Mouse (Mus musculus) left cerebral cortex, postnatal 14 days (tissue): ENCODE measurements around the gene Ctdspl. TPM values are rescaled to one million over a fixed set of nuclear protein-coding genes. Genes with fewer than 3 reads are reported as not detected.
A peak's percentile ranks its signal among the peaks of the same experiment; 100 is the strongest.

ENCODE experiments used
- DNase-seq, 2 experiments: peaks; one replicate each; pipeline ENCODE4 v3.0.0; 2021 to 2022; ENCODE audit warnings: low spot score in 2 of 2, mixed read lengths in 1 of 2
- intact Hi-C: fragments of 180-260 bp; cut with DNase I; formaldehyde crosslinking; loops from one replicate; pipeline ENCODE4 v1.15.1; 2025
- total RNA-seq, 2 experiments: library from RNA; stranded (reverse); gene quantifications; 2 replicates each; pipeline ENCODE4 v1.2.3; 2021

The Ctdspl gene
- total RNA-seq, 2 experiments from 2014 or later: 31.5 to 36.6 TPM

DNA sequence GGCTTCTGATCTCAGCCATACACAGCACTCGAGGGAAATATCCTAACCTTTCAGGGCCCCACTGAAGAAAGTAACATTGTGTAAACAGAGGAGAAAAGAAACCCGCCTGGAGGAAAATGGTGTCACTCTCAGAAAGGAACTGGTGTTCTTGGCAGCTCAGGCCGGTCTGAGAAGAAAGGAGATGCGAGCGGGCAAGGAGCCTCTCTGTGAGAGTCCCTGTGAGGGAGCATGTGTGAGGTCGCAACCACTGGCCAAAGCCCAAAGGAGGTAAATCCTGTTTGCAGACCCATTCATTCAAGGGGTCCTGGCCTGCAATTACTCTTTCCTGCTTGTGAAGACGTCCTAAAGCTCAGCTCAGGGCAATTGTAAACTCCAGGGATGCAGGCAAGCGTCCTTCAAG, 11.7 kb upstream of the Ctdspl start:
- intact Hi-C loops: no loop called here
- peak in 1 of 2 experiments; percentile 42 for DNase-seq

DNA sequence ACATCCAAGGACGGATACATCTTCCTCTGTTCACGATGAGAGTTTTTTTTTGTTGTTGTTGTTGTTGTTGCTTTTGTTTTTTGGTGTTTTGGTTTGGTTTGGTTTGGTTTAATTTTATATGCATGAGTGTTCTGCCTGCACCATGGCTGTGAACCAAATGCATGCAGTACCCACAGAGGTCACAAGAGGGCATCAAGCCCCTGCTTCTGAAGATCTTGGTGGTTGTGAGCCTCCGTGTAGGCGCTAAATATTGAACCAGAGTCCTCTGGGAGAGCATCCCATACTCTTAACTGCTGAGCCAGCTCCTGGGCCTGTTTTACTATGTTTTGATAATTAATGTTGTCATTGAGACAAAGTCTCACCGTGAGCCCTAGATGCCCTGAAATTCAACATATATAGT, 11.0 kb upstream of the Ctdspl start:
- DNase-seq: peak in 1 of 2 experiments; percentile 53

DNA sequence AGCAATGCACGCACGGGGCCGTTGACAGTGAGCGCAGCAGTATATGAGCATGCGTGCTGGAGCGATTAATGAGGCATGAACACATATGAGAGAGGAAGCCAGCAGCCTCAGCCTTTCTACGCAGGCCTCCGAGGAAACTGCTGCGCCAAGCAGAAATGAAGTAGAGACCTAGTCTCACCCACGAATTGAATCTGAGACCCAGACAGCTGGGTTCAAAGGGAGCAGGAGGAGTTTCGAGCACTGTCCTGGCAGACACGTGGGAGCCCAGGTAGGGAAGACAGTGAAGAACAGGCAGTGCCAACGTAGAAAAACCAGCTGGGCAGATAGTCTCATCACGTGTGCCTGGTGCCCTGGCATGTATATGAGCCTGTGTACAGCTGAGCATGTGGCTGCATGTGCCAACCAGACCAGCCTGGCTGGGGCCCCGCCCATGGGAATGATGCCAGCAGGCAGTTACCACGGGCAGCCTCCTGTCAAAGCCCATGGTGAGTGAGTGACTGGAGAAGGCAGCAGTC, 6.5 kb upstream of the Ctdspl start:
- intact Hi-C loops: loop anchor here (2.0 kb wide), 1 partner anchor 147 kb away; no protein-coding TSS in a partner anchor
- peak; percentile 50 to 68 for DNase-seq

More for the DNA sequence above, 11.0 kb upstream of the Ctdspl start:
- intact Hi-C loops: no loop called here

DNA sequence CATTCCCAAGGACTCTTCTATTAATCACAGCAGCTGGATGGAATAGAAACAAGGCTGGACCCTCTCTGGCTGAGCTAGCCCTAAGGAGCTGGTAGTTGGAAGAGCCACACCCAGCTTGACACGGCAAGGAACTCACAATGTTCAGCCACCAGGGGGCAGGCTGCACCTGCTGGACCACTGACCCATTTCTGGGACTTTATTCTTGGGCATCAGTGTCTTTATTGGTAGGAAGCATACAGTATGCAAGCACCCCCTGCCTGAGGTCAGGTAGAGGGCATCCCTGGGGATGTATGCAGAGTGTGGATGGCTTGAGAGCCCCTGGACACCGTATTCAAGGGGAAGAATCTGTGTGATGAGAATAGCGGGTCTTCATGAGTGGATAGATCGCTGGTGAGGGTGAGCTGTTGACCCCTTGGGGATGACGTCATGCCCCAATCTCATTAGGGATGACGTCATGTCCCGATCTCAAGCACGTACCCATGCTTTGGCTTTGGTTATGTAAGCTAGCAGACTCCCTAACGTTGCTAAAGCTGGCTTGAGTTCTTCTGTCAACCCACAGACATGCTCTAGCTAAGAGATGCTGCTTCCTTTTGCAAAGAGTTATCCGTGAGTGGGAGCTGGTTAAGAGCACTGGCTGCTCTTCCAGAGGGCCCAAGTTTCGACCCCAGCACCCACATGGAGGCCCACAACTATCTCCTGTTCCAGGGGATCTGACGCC, 5.3 kb upstream of the Ctdspl start:
- intact Hi-C loops: loop anchor here (2.0 kb wide), 1 partner anchor 146 kb away; no protein-coding TSS in a partner anchor

DNA sequence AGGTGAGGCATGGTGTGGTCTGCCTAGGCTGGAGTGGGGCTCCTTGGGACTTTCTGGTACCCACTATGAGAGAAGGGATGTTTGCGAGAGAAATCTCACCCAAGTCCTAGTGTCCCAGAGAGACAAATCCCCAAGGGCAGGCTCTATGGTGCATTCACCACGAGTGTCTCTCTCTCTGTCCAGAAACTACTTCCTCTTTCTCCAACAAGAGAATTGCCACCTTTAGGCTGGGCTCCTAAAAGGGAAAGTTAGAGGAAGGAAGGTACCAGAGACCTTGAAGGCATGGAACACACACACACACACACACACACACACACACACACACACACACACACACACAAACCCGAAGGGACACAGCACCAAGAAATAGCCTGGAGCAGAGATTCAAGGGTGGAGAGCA, 4.3 kb upstream of the Ctdspl start:
- DNase-seq: no peak
- intact Hi-C loops: loop anchor here (1.0 to 2.0 kb wide), 2 partner anchors 107 to 145 kb away; no protein-coding TSS in a partner anchor

More for the DNA sequence above, 5.3 kb upstream of the Ctdspl start:
- DNase-seq: peak; percentile 84 to 87

DNA sequence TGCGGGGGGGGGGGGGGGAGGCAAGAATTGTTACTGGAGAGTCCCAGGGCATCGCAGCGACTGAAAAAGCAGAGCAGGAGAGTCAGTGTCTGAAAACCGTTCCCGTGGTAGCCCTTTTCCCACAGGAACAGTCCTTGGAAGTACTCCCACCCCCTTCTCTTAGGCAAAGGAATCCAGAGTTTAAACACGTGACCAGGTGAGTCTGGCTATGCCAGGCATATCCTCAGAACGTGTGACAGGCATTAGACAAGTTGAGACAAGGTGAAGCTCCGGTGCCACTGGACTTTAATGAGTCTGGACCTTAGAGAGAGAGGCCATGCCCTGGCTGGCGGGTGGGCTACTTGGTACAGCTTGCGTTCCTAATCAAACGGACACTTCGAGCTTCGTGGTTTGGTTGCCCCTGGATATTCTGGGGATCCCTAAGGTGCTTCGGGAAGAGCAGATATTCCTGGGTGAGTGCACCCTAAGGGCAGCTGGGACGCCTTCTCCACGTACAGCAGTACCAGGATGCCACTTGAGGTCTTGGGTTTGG, 1.6 kb upstream of the Ctdspl start:
- DNase-seq: no peak
- intact Hi-C loops: loop anchor here (5.0 kb wide), 2 partner anchors 68 to 83 kb away; no protein-coding TSS in a partner anchor

DNA sequence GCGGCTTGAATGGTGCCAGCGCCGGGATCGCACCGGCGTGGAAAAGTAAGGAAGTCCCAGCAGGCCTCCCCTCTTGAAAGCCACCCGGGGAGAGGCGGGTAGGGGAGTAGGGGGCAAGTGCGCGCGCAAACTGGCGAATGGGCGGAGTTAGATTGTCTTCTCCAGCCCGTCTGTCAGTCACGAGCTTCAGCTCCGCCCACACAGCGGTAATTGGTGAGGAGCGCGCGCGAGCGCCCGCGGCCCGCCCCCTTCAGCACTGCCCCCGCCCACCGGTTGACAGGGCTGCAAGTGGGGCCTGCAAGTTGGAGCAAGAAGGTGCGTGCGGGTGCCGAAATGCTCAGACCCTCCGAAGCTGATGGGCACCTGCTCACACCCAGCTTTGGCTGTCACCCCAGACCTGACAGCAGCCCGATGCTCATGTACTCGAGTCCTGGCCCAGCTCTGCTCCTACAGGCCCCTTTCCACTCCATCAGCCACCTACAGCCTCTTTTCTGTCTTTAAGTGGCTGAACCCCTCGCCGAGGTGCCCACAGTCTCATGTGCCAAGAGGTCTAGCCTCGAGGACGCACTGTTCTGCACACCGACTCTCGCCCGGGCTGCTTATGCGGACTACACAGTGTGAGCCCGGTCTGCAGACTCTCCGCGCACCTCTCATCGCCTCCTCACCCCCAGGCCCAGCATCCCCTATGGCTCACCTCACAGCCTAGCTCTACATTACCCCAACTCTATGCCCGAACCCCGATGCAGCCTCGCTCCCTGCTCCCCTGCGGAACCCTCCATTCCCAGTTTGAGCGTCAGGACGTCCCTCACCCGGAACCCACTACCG, 755 bp upstream of the Ctdspl start:
- peak; percentile 95 to 96 for DNase-seq
- intact Hi-C loops: loop anchor here (5.0 kb wide), 2 partner anchors 67 to 82 kb away; no protein-coding TSS in a partner anchor

DNA sequence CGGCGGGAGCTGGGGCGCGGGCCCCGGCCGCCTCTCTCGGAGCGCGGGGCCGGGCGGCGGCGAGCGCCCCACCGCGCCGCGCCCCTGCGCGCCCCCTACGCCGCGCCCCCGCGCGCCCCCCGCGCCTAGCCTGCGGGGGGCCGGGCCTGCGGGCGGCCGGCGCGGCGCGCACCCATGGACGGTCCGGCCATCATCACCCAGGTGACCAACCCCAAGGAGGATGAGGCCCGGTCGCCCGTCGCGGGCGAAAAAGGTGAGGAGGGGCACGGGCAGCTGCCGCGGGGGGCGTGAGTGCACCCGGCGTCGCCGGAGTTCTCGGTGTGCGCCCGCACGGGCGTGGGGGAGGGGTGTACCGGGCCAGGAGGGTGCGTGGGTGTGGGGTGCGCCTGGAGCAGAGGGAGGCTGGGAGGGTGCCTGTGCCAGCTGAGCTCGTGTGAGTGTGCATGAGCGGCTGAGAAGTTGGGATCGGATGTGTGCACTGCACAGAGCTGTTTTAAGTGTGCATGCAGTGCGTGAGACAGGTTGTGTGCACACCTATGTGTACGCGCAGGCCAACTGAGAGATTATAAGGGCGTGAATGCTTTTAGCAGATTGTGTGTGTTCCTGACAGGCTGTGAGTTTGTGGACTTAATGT, 552 bp downstream of the Ctdspl start:
- intact Hi-C loops: loop anchor here (5.0 kb wide), 2 partner anchors 65 to 80 kb away; no protein-coding TSS in a partner anchor

DNA sequence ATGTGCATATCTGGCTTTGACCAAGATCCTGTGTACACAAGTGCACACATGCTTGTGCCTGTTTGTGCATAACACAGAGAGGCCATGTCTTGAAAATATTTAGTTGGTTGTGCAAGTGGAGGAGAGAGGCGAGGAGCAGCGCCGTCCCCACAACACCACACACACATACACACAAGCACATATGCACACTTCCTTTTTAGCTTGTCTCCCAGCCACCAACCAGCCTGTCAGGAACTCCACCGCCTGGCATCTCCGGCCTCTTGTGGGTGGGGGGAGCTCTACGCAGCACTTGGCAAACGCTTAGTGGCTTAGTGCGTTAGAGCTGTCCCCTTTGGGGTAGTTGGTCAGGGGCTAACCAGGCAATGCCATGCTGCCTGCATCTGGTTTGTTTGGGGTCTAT, 1.2 kb downstream of the Ctdspl start:
- peak; percentile 40 to 51 for DNase-seq
- intact Hi-C loops: loop anchor here (5.0 kb wide), 2 partner anchors 65 to 80 kb away; no protein-coding TSS in a partner anchor

More for the DNA sequence above, 552 bp downstream of the Ctdspl start:
- peak; percentile 79 to 81 for DNase-seq

DNA sequence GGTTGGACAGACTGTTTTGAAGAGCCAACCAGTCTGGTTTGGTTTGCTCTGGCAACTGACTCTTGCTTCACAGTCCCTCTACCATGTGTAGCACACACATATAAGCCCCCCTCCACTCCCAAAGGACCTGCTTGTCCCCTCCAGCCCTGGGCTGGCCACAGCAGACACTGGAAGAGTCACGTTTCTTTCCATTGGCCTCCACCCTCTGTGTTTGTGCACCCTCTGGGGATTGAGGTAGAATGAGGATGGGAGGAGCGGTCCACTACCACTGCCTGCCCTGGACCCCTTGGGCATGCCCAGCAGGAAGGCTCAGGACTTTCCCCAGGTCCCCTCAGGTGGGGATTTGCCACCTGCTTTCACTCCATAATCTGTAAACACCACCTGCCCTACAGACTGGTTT, 1.8 kb downstream of the Ctdspl start:
- DNase-seq: no peak
- intact Hi-C loops: loop anchor here (5.0 kb wide), 2 partner anchors 64 to 79 kb away; no protein-coding TSS in a partner anchor

DNA sequence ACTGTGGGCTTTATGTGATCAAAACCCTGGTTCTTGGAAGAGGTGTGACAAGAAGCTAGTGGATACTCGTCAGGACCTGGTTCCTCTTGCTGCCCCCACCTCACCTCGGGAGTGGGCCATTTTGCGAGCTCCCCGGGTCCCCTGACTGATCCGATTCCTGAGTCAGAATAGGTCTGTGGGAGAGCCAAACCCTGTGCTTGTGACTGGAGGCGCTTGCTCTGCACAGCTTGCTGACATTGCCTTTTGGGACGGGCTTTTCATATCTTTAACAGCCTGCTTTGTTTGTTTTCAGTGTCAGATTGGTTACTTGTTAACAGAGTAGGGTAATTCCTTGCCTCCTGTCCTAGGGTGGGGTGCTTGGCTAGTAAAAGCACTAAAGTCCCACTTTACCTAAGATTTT, 2.4 kb downstream of the Ctdspl start:
- no peak for DNase-seq
- intact Hi-C loops: loop anchor here (5.0 kb wide), 2 partner anchors 64 to 79 kb away; no protein-coding TSS in a partner anchor

DNA sequence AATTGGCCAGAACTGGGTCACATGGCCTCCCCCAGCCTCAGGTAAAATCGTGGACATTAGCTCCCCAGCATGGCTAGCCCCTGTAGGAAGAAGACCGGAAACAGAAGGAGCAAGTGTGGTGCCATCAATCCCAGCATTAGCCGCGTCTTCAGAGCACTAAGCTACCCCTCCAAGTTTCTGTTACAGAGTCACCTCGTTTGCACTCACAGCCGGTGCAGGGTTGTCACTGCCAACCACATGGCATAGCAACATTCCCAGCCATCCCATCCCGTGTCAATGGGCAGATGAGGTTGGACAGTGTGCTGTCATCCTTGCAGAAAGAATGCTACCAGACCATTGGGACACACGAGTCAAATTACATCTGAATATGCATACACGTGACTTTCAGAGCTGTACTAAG, 4.4 kb downstream of the Ctdspl start:
- DNase-seq: no peak
- intact Hi-C loops: no loop called here

DNA sequence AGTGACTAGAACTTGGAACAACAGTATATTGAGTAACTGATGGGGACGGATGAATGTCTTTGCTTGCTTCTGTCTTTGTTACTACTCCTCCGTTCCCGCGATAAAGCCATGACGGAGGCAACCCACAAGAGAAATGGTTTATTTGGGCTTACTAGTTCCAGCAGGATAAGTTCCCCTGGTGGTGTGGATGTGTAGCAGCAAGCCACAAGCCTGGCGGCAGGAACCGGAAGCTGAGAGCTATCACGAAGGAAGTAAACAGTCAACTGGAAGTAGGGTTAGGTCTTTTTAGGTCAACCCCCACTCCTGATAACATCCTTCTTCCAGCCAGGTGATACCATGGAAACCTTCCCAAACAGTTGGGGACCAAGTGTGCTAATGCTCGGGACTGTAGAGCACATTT, 7.5 kb downstream of the Ctdspl start:
- DNase-seq: no peak
- intact Hi-C loops: no loop called here

DNA sequence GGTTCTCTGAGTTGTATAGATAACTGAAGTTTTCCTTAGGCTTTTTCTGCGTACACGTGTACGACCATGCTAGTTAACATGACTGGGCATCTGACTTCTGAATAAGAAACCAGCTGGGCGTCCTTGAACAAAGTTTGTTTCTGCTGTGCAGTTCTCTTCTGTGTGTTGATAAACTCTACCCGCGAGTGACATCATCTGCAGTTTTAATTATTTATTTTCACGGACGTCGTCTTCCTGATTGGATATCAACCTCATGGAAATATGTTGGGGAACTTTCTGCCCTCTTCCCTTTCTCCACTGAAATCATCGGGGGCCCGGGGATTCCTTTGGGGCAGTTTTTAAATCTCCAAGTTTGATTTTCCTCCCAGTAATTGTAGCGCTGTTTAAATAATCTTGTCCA, 8.1 kb downstream of the Ctdspl start:
- intact Hi-C loops: no loop called here
- DNase-seq: no peak

DNA sequence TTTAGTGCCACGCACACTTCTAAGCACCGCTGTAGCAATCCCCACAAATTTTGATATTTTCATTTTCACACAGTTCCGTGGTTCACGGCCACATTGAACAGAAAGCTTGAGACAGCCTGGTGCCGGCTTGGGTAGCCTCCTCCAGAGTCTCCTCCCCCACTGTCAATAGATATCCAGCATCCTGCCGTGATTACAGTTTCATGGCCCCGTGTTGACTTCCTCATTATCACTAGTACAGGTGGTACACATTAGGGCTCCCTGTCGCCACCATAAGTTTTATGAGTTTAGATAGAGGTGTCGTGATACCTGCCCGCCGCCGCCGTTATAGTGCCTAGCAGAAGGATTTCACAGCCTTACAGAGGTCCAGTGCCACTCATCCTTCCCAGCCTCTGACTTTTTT, 8.8 kb downstream of the Ctdspl start:
- no peak for DNase-seq
- intact Hi-C loops: no loop called here

DNA sequence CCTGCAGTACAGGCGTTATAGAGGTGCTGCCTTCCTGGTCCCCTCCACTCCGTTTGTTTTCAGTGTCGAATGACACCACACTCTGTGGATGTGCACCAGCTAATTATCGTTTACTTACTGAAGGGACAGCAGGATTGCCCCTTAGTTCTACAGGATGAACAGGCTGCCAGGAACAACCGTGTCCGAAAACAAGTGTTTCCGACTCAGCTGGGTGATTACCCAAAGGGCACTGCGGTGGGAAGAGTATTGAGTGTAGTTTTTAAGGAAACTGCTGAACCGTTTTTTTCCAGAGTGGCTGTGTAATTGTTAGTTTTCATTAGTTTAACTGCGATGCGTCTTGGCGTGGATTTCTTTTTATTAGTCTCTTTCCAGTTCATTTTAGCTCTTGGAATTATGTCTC, 9.8 kb downstream of the Ctdspl start:
- DNase-seq: no peak
- intact Hi-C loops: no loop called here

DNA sequence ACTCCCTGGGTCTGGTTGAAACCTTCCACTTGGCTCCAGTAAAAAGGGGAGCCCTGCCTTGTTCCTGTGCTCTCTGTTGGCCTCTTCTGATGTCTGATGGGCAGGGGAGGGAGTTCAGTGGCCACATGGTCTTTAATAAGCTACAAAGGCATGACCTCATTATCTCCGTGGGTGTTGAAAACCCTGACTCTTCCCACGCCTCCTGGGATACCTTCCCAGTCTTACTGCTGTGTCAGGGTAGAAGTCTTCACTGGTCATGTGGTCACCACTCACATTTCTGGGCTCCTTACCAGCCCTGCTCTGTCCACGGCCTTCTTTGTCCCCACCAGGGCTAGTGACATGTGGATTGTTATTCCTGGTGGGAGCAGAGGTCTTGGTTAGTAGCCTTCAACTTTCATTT, 11.3 kb downstream of the Ctdspl start:
- intact Hi-C loops: no loop called here
- DNase-seq: peak in 1 of 2 experiments; percentile 53

DNA sequence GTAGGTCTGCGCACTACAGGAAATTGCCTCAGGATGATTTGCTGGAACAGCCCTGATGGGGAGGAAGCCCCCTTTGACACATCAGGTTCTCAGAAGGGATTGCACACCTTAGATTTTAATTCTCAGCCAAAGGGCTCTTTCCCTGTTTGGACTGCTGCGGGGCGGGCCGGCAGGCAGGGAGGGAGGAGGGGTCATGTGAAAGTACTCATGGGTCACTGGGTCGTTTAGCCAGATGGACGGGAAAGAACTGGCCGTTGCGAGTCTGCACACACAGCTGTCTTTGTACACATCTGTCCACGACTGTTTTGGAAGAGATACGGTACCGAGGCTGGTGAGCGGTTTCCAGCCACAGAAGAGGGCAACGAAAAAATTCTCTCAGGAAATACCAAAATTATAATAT, 13.2 kb downstream of the Ctdspl start:
- DNase-seq: no peak
- intact Hi-C loops: no loop called here

DNA sequence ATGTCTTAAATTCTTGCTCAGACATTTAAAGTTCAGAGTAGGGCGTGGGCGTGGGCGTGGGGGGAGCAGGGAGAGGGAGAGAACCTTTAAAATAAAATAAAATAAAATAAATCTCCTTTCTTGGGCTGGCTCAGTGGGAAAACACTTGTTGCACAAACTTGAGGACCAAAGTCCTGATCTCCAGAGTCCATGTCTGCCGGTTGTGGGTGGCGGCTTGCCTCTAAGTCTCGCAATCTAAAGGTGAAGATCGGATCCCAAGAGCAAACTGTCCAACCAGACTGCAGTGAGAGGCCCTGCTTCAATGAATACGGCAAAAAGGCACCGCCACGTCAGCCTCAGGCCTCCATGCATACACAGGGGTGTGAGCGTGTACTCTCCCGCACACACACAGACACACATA, 13.6 kb downstream of the Ctdspl start:
- intact Hi-C loops: no loop called here
- no peak for DNase-seq
